Mouse (Mus musculus): Measurements from ENCODE around the gene Osbpl9. TPM values are rescaled to one million over a fixed set of nuclear protein-coding genes. Genes with fewer than 3 reads are reported as not detected.

Osbpl9 gene
- polyA plus RNA-seq, 1 experiment from 2014 or later = 83.1 TPM

DNA sequence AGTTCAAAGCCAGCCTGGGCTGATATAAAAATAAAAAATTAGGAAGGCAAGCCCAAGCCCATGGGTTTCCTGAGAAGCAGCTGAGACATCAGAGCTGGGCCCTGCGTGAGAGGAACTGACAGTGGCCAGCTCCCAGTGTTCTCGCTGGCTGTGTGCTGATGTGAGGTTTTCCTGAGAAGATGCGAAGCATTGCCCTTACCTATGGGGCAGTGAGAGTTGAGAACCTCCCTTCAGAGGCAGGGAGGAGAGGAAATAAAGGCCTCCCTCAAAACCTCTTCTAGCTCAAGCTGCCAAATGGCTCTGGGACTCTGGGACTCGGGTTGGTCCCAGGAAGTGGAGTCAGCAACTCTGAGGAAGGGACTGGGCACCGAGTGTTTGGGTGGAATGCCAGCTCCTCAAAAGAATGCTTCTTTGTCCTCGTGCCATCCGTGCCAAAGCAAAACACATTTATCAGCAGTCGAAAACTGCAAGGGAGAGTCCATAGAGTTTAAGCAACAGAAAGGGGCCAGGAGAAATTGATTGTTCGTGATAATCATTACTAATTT, 32.8 kb upstream of the Osbpl9 start:
- no peak overlapping the region for H3K9ac ChIP-seq (ENCODE audit: low read length)
- no peaks in the 10 kb centered on the region for H3K36me3 ChIP-seq (ENCODE audit: control insufficient read depth, insufficient read depth, low read length)
- H3K4me2 ChIP-seq (ENCODE audit: low read depth) = no peak overlapping the region
- no peak for ATAC-seq (ENCODE audit: insufficient read depth, low FRiP score, low TSS enrichment)
- no peaks in the 10 kb centered on the region for H3K27me3 ChIP-seq (ENCODE audit: control insufficient read depth, insufficient read depth, low read length)
- no peak for DNase-seq (ENCODE audit: low spot score)
- H3K9me3 ChIP-seq (ENCODE audit: control insufficient read depth, low read length) = no peaks in the 10 kb centered on the region
- no peak overlapping the region for H3K4me3 ChIP-seq (ENCODE audit: low read depth, low read length)
- no peaks in the 10 kb centered on the region for H3K4me1 ChIP-seq (ENCODE audit: control insufficient read depth, insufficient read depth, low read length)
- 74% methylated on average over 9 of the region's 9 CpGs for WGBS
- no peak overlapping the region for H3K27ac ChIP-seq (ENCODE audit: low read depth, low read length)

- ATAC-seq (ENCODE audit: insufficient read depth, low FRiP score, low TSS enrichment) (no peak), DNase-seq (ENCODE audit: low spot score) (no peak)
- H3K4me2 ChIP-seq (ENCODE audit: low read depth) = no peak within 1 kb of the TSS
- no peaks in the 10 kb centered on the region for H3K36me3 ChIP-seq (ENCODE audit: control insufficient read depth, insufficient read depth, low read length)
- H3K27me3 ChIP-seq (ENCODE audit: control insufficient read depth, insufficient read depth, low read length) = no peaks in the 10 kb centered on the region
- WGBS = 77% methylated on average over 2 of the region's 2 CpGs
- no peak within 1 kb of the TSS for H3K27ac ChIP-seq (ENCODE audit: low read depth, low read length)
- no peaks in the 10 kb centered on the region for H3K4me1 ChIP-seq (ENCODE audit: control insufficient read depth, insufficient read depth, low read length)
- H3K9ac ChIP-seq (ENCODE audit: low read length) = no peak within 1 kb of the TSS
- H3K4me3 ChIP-seq (ENCODE audit: low read depth, low read length) = no peak within 1 kb of the TSS
- no peaks in the 10 kb centered on the region for H3K9me3 ChIP-seq (ENCODE audit: control insufficient read depth, low read length)
Measured at GRCm38 (mm10) chr4:109234185-109234584, 32.1 kb upstream of the Osbpl9 start, which contains the start of gene Calr4. Gene Calr4, plus strand, starts transcription at chr4:109234485.

GRCm38 (mm10) chr4:109229766-109230279, 27.8 kb upstream of the Osbpl9 start:
- Histone ChIP-seq H3K9me3 (ENCODE audit: control insufficient read depth, low read length) (no peaks in the 10 kb centered on the region), H3K4me1 (ENCODE audit: control insufficient read depth, insufficient read depth, low read length) (no peaks in the 10 kb centered on the region), H3K36me3 (ENCODE audit: control insufficient read depth, insufficient read depth, low read length) (no peaks in the 10 kb centered on the region), H3K27me3 (ENCODE audit: control insufficient read depth, insufficient read depth, low read length) (no peaks in the 10 kb centered on the region), H3K27ac (ENCODE audit: low read depth, low read length) (no peak overlapping the region), H3K4me3 (ENCODE audit: low read depth, low read length) (no peak overlapping the region), H3K9ac (ENCODE audit: low read length) (no peak overlapping the region), H3K4me2 (ENCODE audit: low read depth) (no peak overlapping the region)
- WGBS = 53% methylated on average over 7 of the region's 7 CpGs
- DNase-seq (ENCODE audit: low spot score) = no peak
- ATAC-seq (ENCODE audit: insufficient read depth, low FRiP score, low TSS enrichment) = no peak

- Histone ChIP-seq H3K27ac (ENCODE audit: low read depth, low read length) (no peak overlapping the region), H3K4me3 (ENCODE audit: low read depth, low read length) (no peak overlapping the region), H3K9me3 (ENCODE audit: control insufficient read depth, low read length) (no peaks in the 10 kb centered on the region), H3K4me1 (ENCODE audit: control insufficient read depth, insufficient read depth, low read length) (no peaks in the 10 kb centered on the region), H3K9ac (ENCODE audit: low read length) (no peak overlapping the region), H3K36me3 (ENCODE audit: control insufficient read depth, insufficient read depth, low read length) (no peaks in the 10 kb centered on the region), H3K27me3 (ENCODE audit: control insufficient read depth, insufficient read depth, low read length) (no peaks in the 10 kb centered on the region), H3K4me2 (ENCODE audit: low read depth) (no peak overlapping the region)
- DNase-seq (ENCODE audit: low spot score) = no peak
- ATAC-seq (ENCODE audit: insufficient read depth, low FRiP score, low TSS enrichment) = no peak
- WGBS = 77% methylated on average over 5 of the region's 5 CpGs
Measured at GRCm38 (mm10) chr4:109226071-109226470, 24.0 kb upstream of the Osbpl9 start.

- no peaks in the 10 kb centered on the region for H3K4me1 ChIP-seq (ENCODE audit: control insufficient read depth, insufficient read depth, low read length)
- H3K27me3 ChIP-seq (ENCODE audit: control insufficient read depth, insufficient read depth, low read length) = no peaks in the 10 kb centered on the region
- 73% methylated on average over 6 of the region's 6 CpGs for WGBS
- peak overlapping the region; percentile 5; the same call in 1 of the 2 replicates for H3K27ac ChIP-seq (ENCODE audit: low read depth, low read length)
- no peak overlapping the region for H3K9ac ChIP-seq (ENCODE audit: low read length)
- no peak overlapping the region for H3K4me2 ChIP-seq (ENCODE audit: low read depth)
- DNase-seq (ENCODE audit: low spot score) = no peak
- no peaks in the 10 kb centered on the region for H3K36me3 ChIP-seq (ENCODE audit: control insufficient read depth, insufficient read depth, low read length)
- ATAC-seq (ENCODE audit: insufficient read depth, low FRiP score, low TSS enrichment) = 0 out of 2 replicates have a peak, but pooled peaks have one; percentile 40
- no peak overlapping the region for H3K4me3 ChIP-seq (ENCODE audit: low read depth, low read length)
- H3K9me3 ChIP-seq (ENCODE audit: control insufficient read depth, low read length) = no peaks in the 10 kb centered on the region
Measured at GRCm38 (mm10) chr4:109225606-109226005, 23.5 kb upstream of the Osbpl9 start.

GRCm38 (mm10) chr4:109224762-109225552, 22.9 kb upstream of the Osbpl9 start:
- H3K9ac ChIP-seq (ENCODE audit: low read length) = no peak overlapping the region
- H3K4me1 ChIP-seq (ENCODE audit: control insufficient read depth, insufficient read depth, low read length) = no peaks in the 10 kb centered on the region
- WGBS = 51% methylated on average over 13 of the region's 13 CpGs
- no peaks in the 10 kb centered on the region for H3K27me3 ChIP-seq (ENCODE audit: control insufficient read depth, insufficient read depth, low read length)
- H3K27ac ChIP-seq (ENCODE audit: low read depth, low read length) = peak overlapping the region; percentile 5; the same call in 1 of the 2 replicates
- no peak overlapping the region for H3K4me3 ChIP-seq (ENCODE audit: low read depth, low read length)
- H3K36me3 ChIP-seq (ENCODE audit: control insufficient read depth, insufficient read depth, low read length) = no peaks in the 10 kb centered on the region
- no peak overlapping the region for H3K4me2 ChIP-seq (ENCODE audit: low read depth)
- peak; percentile 52 for DNase-seq (ENCODE audit: low spot score)
- peak; percentile 87 for ATAC-seq (ENCODE audit: insufficient read depth, low FRiP score, low TSS enrichment)
- H3K9me3 ChIP-seq (ENCODE audit: control insufficient read depth, low read length) = no peaks in the 10 kb centered on the region

GRCm38 (mm10) chr4:109222001-109222400, 19.9 kb upstream of the Osbpl9 start:
- ATAC-seq (ENCODE audit: insufficient read depth, low FRiP score, low TSS enrichment) = no peak
- Histone ChIP-seq H3K4me1 (ENCODE audit: control insufficient read depth, insufficient read depth, low read length) (no peaks in the 10 kb centered on the region), H3K9ac (ENCODE audit: low read length) (no peak overlapping the region), H3K4me2 (ENCODE audit: low read depth) (no peak overlapping the region), H3K9me3 (ENCODE audit: control insufficient read depth, low read length) (no peaks in the 10 kb centered on the region), H3K27ac (ENCODE audit: low read depth, low read length) (no peak overlapping the region), H3K36me3 (ENCODE audit: control insufficient read depth, insufficient read depth, low read length) (no peaks in the 10 kb centered on the region), H3K4me3 (ENCODE audit: low read depth, low read length) (no peak overlapping the region), H3K27me3 (ENCODE audit: control insufficient read depth, insufficient read depth, low read length) (no peaks in the 10 kb centered on the region)
- DNase-seq (ENCODE audit: low spot score) = no peak
- WGBS = 87% methylated on average over 3 of the region's 3 CpGs

GRCm38 (mm10) chr4:109220441-109220940, 18.4 kb upstream of the Osbpl9 start:
- WGBS = 83% methylated on average over 14 of the region's 14 CpGs
- no peak overlapping the region for H3K27ac ChIP-seq (ENCODE audit: low read depth, low read length)
- no peak for ATAC-seq (ENCODE audit: insufficient read depth, low FRiP score, low TSS enrichment)

More at GRCm38 (mm10) chr4:109220441-109220940, 18.4 kb upstream of the Osbpl9 start:
- H3K9ac ChIP-seq (ENCODE audit: low read length) = no peak overlapping the region
- H3K4me3 ChIP-seq (ENCODE audit: low read depth, low read length) = no peak overlapping the region
- H3K9me3 ChIP-seq (ENCODE audit: control insufficient read depth, low read length) = no peaks in the 10 kb centered on the region
- H3K4me2 ChIP-seq (ENCODE audit: low read depth) = no peak overlapping the region
- no peaks in the 10 kb centered on the region for H3K27me3 ChIP-seq (ENCODE audit: control insufficient read depth, insufficient read depth, low read length)
- H3K36me3 ChIP-seq (ENCODE audit: control insufficient read depth, insufficient read depth, low read length) = no peaks in the 10 kb centered on the region
- no peak for DNase-seq (ENCODE audit: low spot score)
- H3K4me1 ChIP-seq (ENCODE audit: control insufficient read depth, insufficient read depth, low read length) = no peaks in the 10 kb centered on the region
